21 mouse cellular contexts compared by ENCODE assay signal in the genomic region with DNA sequence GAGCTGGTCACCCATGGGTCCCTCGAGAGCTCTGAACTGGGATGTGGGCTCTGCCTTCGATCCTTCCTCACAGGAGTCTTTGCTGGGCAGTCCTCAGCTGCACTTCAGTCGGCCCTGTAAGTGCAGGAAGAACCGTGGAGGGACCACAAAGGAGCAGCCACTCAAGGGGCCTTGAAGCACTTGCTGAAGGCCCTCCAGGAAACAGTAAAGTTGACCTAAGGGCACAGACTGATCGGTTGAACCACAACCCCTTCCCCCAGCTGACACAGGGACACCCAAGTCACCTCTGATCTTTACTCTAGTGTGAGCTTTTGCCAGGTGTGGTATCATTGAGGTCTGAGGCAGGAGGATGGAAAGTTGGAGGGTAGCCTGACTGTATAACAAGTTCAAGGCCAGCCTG. TPM values are rescaled to one million over a fixed set of nuclear protein-coding genes. Genes with fewer than 3 reads are reported as not detected.
DNase-seq lines count a peak whose midpoint lies in the region; TF ChIP-seq lines count a peak whose summit lies in the region.
"Had no signal": no experiment of that assay in that cellular context is flagged by ENCODE, and none has a peak within 500 bp of the region (broad histone marks: within the 10 kb centered on the region; RNA-seq: fewer than 3 reads in every experiment).

No protein-coding gene starts in this region.

- H3K27me3 ChIP-seq in spleen, adult 2 months (ENCODE audit: control insufficient read depth, insufficient read depth, low read length), result no peaks in the 10 kb centered on the region

- no peaks in the 10 kb centered on the region for H3K36me3 ChIP-seq in spleen, adult 2 months (ENCODE audit: control insufficient read depth, insufficient read depth, low read length)
- H3K36me3 ChIP-seq: embryonic facial prominence, embryonic 13.5 days; heart, embryonic 12.5 days; hindbrain, embryonic 10.5 days had no signal

- H3K4me1 ChIP-seq in spleen, adult 2 months (ENCODE audit: control insufficient read depth, insufficient read depth, insufficient read length), result peaks cover 12% of the 10 kb centered on the region; the same call in 1 of the 2 replicates
- H3K4me1 ChIP-seq: forebrain, embryonic 13.5 days had no signal

- TF ChIP-seq CTCF in spleen, adult 2 months (IDR thresholded peaks at IDR 0.05; ENCODE audit: extremely low read depth, insufficient read depth, insufficient read length, insufficient replicate concordance), result no peak

- no peak for TF ChIP-seq POLR2A in spleen, adult 2 months (IDR thresholded peaks at IDR 0.05; ENCODE audit: low read depth, low read length)

- H3K4me3 ChIP-seq in spleen, adult 2 months (ENCODE audit: extremely low read depth, insufficient read depth, insufficient read length), result no peak overlapping the region
- H3K4me3 ChIP-seq: embryonic facial prominence, embryonic 13.5 days; forebrain, embryonic 13.5 days; heart, adult 2 months; heart, embryonic 12.5 days; hindbrain, embryonic 10.5 days had no signal

- 18% methylated on average over 5 of the region's 5 CpGs for WGBS in spleen, adult 2 months

- no peak for DNase-seq in spleen, adult 2 months (ENCODE audit: low read depth in 1 of 2, low spot score in 2 of 2)
- DNase-seq in spleen, postnatal 36 days (ENCODE audit: low spot score in 2 of 2), result no peak
- DNase-seq in thymus, postnatal 25 days, result peak; percentile 29
- DNase-seq in thymus, postnatal 10 days (ENCODE audit: low spot score in 2 of 2), result no peak
- DNase-seq in induced T-regulatory cell, adult 2 months (ENCODE audit: low read depth), result peak; percentile 53
- no peak for DNase-seq in ovary, postnatal 36 days (ENCODE audit: low spot score)
- no peak for DNase-seq in ovary, postnatal 14 days (ENCODE audit: low spot score)
- DNase-seq: adrenal gland, postnatal 14 days; cerebellum, adult 18-20 months; cerebellum, adult 9-11 months; cerebellum, postnatal 36 days; forebrain, postnatal 0 days; gastrocnemius, postnatal 14 days; heart, adult 2 months had no signal

- H3K27ac ChIP-seq in spleen, adult 2 months (ENCODE audit: insufficient read depth, low read length), result peak overlapping the region; percentile 93
- H3K27ac ChIP-seq: embryonic facial prominence, embryonic 13.5 days; forebrain, embryonic 13.5 days; heart, adult 2 months; hindbrain, embryonic 10.5 days; hindbrain, embryonic 14.5 days had no signal

RNA-seq across cellular contexts. Expression of a gene that starts 10.1 kb away (rescaled TPM):
- polyA plus RNA-seq in spleen, adult 2 months (2012; rRNA removed), result 255 and 267 TPM in 2 replicates

RNA-seq across cellular contexts. Expression of a gene that starts 57.7 kb away (rescaled TPM):
- polyA plus RNA-seq in spleen, adult 2 months (2012; rRNA removed), result 45.7 and 75.1 TPM in 2 replicates

RNA-seq across cellular contexts. Expression of a gene that starts 58.0 kb away (rescaled TPM):
- polyA plus RNA-seq in spleen, adult 2 months (2012; rRNA removed), result 437 and 535 TPM in 2 replicates

RNA-seq across cellular contexts. Expression of a gene that starts 58.2 kb away (rescaled TPM):
- 0.18 and 2.8 TPM in 2 replicates for polyA plus RNA-seq in spleen, adult 2 months (2012; rRNA removed)
- polyA plus RNA-seq: CD4-positive, CD25-positive, alpha-beta regulatory T cell, adult 4 months; heart, adult 2 months; heart, embryonic 12.5 days; heart, embryonic 16.5 days had no signal

Comparison
In these comparisons a context has a peak if more than half of its experiments do, and no peak if none do; other contexts are left out.
1. DNase-seq: peak in thymus, postnatal 25 days (single experiment) and induced T-regulatory cell, adult 2 months (single experiment); none in spleen, adult 2 months (0 of 2), spleen, postnatal 36 days (0 of 2), thymus, postnatal 10 days (0 of 2), ovary, postnatal 36 days (single experiment) and ovary, postnatal 14 days (single experiment).